Mouse (Mus musculus): ENCODE data around the gene Ak2. TPM values are rescaled to one million over a fixed set of nuclear protein-coding genes. Genes with fewer than 3 reads are reported as not detected.
A peak's percentile ranks its signal among the peaks of the same experiment; 100 is the strongest.

Ak2 gene
- polyA plus RNA-seq, 1 experiment from 2014 or later, result 168 TPM

GRCm38 (mm10) chr4:129021426-129021825, 29.7 kb downstream of the Ak2 start:
- no peak overlapping the region for H3K4me3 ChIP-seq
- H3K27me3 ChIP-seq (ENCODE audit: insufficient read depth, poor library complexity, severe bottlenecking), result no peaks in the 10 kb centered on the region
- peaks cover 9% of the 10 kb centered on the region; the same call in 1 of the 2 replicates for H3K4me1 ChIP-seq (replicated peaks)
- no peak overlapping the region for H3K27ac ChIP-seq
- H3K9me3 ChIP-seq, result no peaks in the 10 kb centered on the region
- H3K36me3 ChIP-seq, result no peaks in the 10 kb centered on the region
- DNase-seq (ENCODE audit: low spot score), result no peak
- WGBS, result 88% methylated on average over 3 of the region's 3 CpGs

- DNase-seq (ENCODE audit: low spot score), result no peak
- H3K27ac ChIP-seq, result no peak overlapping the region
- H3K4me1 ChIP-seq (replicated peaks), result peaks cover 7% of the 10 kb centered on the region; the same call in 1 of the 2 replicates
- no peaks in the 10 kb centered on the region for H3K36me3 ChIP-seq
- WGBS, result 81% methylated on average over 4 of the region's 4 CpGs
- H3K27me3 ChIP-seq (ENCODE audit: insufficient read depth, poor library complexity, severe bottlenecking), result no peaks in the 10 kb centered on the region
- H3K9me3 ChIP-seq, result no peaks in the 10 kb centered on the region
- H3K4me3 ChIP-seq, result no peak overlapping the region
Measured at GRCm38 (mm10) chr4:129021886-129022285, 30.1 kb downstream of the Ak2 start.

- H3K9me3 ChIP-seq, result no peaks in the 10 kb centered on the region
- 88% methylated on average over 6 of the region's 6 CpGs for WGBS
- no peak for DNase-seq (ENCODE audit: low spot score)
- H3K4me1 ChIP-seq (replicated peaks), result peaks cover 7% of the 10 kb centered on the region; the same call in 1 of the 2 replicates
- no peak overlapping the region for H3K4me3 ChIP-seq
- no peaks in the 10 kb centered on the region for H3K27me3 ChIP-seq (ENCODE audit: insufficient read depth, poor library complexity, severe bottlenecking)
- no peaks in the 10 kb centered on the region for H3K36me3 ChIP-seq
- no peak overlapping the region for H3K27ac ChIP-seq
Measured at GRCm38 (mm10) chr4:129023884-129024283, 32.1 kb downstream of the Ak2 start.

GRCm38 (mm10) chr4:129024775-129025174, 33.0 kb downstream of the Ak2 start:
- no peaks in the 10 kb centered on the region for H3K27me3 ChIP-seq (ENCODE audit: insufficient read depth, poor library complexity, severe bottlenecking)
- peaks cover 6% of the 10 kb centered on the region; the same call in 1 of the 2 replicates for H3K4me1 ChIP-seq (replicated peaks)
- no peaks in the 10 kb centered on the region for H3K9me3 ChIP-seq
- DNase-seq (ENCODE audit: low spot score), result no peak
- H3K27ac ChIP-seq, result no peak overlapping the region
- no peak overlapping the region for H3K4me3 ChIP-seq
- no peaks in the 10 kb centered on the region for H3K36me3 ChIP-seq
- 77% methylated on average over 6 of the region's 6 CpGs for WGBS

GRCm38 (mm10) chr4:129025707-129026106, 33.9 kb downstream of the Ak2 start:
- no peak for DNase-seq (ENCODE audit: low spot score)
- no peaks in the 10 kb centered on the region for H3K36me3 ChIP-seq
- 94% methylated on average over 3 of the region's 3 CpGs for WGBS
- H3K27ac ChIP-seq, result no peak overlapping the region
- H3K4me1 ChIP-seq (replicated peaks), result 0 out of 2 replicates have a peak, but pooled peaks cover 3% of the 10 kb centered on the region
- H3K27me3 ChIP-seq (ENCODE audit: insufficient read depth, poor library complexity, severe bottlenecking), result no peaks in the 10 kb centered on the region
- no peaks in the 10 kb centered on the region for H3K9me3 ChIP-seq
- H3K4me3 ChIP-seq, result no peak overlapping the region

- Histone ChIP-seq H3K36me3 (no peaks in the 10 kb centered on the region), H3K9me3 (no peaks in the 10 kb centered on the region), H3K27me3 (ENCODE audit: insufficient read depth, poor library complexity, severe bottlenecking) (peaks cover 10% of the 10 kb centered on the region; the same call in 1 of the 2 replicates), H3K4me1 (replicated peaks) (peaks cover 24% of the 10 kb centered on the region), H3K4me3 (no peak overlapping the region), H3K27ac (no peak overlapping the region)
- no peak for DNase-seq (ENCODE audit: low spot score)
- WGBS, result 86% methylated on average over 4 of the region's 4 CpGs
Measured at GRCm38 (mm10) chr4:129030746-129031145, 39.0 kb downstream of the Ak2 start.

- no peak overlapping the region for H3K4me3 ChIP-seq
- peaks cover 10% of the 10 kb centered on the region; the same call in 1 of the 2 replicates for H3K27me3 ChIP-seq (ENCODE audit: insufficient read depth, poor library complexity, severe bottlenecking)
- peaks cover 25% of the 10 kb centered on the region for H3K4me1 ChIP-seq (replicated peaks)
- 86% methylated on average over 8 of the region's 8 CpGs for WGBS
- H3K36me3 ChIP-seq, result no peaks in the 10 kb centered on the region
- no peak overlapping the region for H3K27ac ChIP-seq
- H3K9me3 ChIP-seq, result no peaks in the 10 kb centered on the region
- DNase-seq (ENCODE audit: low spot score), result no peak
Measured at GRCm38 (mm10) chr4:129031408-129031965, 39.7 kb downstream of the Ak2 start.

GRCm38 (mm10) chr4:129032133-129032962, 40.6 kb downstream of the Ak2 start:
- Histone ChIP-seq H3K36me3 (no peaks in the 10 kb centered on the region), H3K27ac (no peak overlapping the region), H3K4me1 (replicated peaks) (peaks cover 25% of the 10 kb centered on the region), H3K9me3 (no peaks in the 10 kb centered on the region), H3K4me3 (no peak overlapping the region), H3K27me3 (ENCODE audit: insufficient read depth, poor library complexity, severe bottlenecking) (peaks cover 10% of the 10 kb centered on the region; the same call in 1 of the 2 replicates)
- no peak for DNase-seq (ENCODE audit: low spot score)
- 76% methylated on average over 11 of the region's 11 CpGs for WGBS

GRCm38 (mm10) chr4:129032963-129033951, 41.5 kb downstream of the Ak2 start:
- peaks cover 25% of the 10 kb centered on the region for H3K4me1 ChIP-seq (replicated peaks)
- 31% methylated on average over 17 of the region's 17 CpGs for WGBS
- no peaks in the 10 kb centered on the region for H3K36me3 ChIP-seq
- DNase-seq (ENCODE audit: low spot score), result peak; percentile 49
- H3K4me3 ChIP-seq, result peak overlapping the region; percentile 29
- H3K27me3 ChIP-seq (ENCODE audit: insufficient read depth, poor library complexity, severe bottlenecking), result peaks cover 10% of the 10 kb centered on the region; the same call in 1 of the 2 replicates
- 0 out of 2 replicates have a peak overlapping the region, but pooled peaks have one; percentile 12 for H3K27ac ChIP-seq
- H3K9me3 ChIP-seq, result no peaks in the 10 kb centered on the region

- H3K4me1 ChIP-seq (replicated peaks), result peaks cover 25% of the 10 kb centered on the region
- no peak for DNase-seq (ENCODE audit: low spot score)
- WGBS, result 92% methylated on average over 3 of the region's 3 CpGs
- no peak overlapping the region for H3K4me3 ChIP-seq
- H3K36me3 ChIP-seq, result no peaks in the 10 kb centered on the region
- no peaks in the 10 kb centered on the region for H3K9me3 ChIP-seq
- no peak overlapping the region for H3K27ac ChIP-seq
- peaks cover 10% of the 10 kb centered on the region; the same call in 1 of the 2 replicates for H3K27me3 ChIP-seq (ENCODE audit: insufficient read depth, poor library complexity, severe bottlenecking)
Measured at GRCm38 (mm10) chr4:129034224-129034623, 42.5 kb downstream of the Ak2 start.

- WGBS, result 51% methylated on average over 13 of the region's 13 CpGs
- Histone ChIP-seq H3K4me3 (no peak overlapping the region), H3K9me3 (no peaks in the 10 kb centered on the region), H3K36me3 (no peaks in the 10 kb centered on the region), H3K27ac (no peak overlapping the region), H3K27me3 (ENCODE audit: insufficient read depth, poor library complexity, severe bottlenecking) (peaks cover 10% of the 10 kb centered on the region; the same call in 1 of the 2 replicates), H3K4me1 (replicated peaks) (peaks cover 25% of the 10 kb centered on the region)
- DNase-seq (ENCODE audit: low spot score), result no peak
Measured at GRCm38 (mm10) chr4:129034706-129035660, 43.2 kb downstream of the Ak2 start.

Measured in hindbrain, embryonic 10.5 days (tissue).